Mouse (Mus musculus) CD4-positive, CD25-positive, alpha-beta regulatory T cell (primary cell): ENCODE results near the gene Olfr1480. TPM values are rescaled to one million over a fixed set of nuclear protein-coding genes. Genes with fewer than 3 reads are reported as not detected.

Experiments
- polyA plus RNA-seq: library from polyadenylated mRNA; unstranded; fragments of 100-300 nt; shearing (Covaris generic); gene quantifications from one replicate; pipeline ENCODE4 v1.2.1, GENCODE M21; 2017

Gene Olfr1480
- not detected for polyA plus RNA-seq

DNA sequence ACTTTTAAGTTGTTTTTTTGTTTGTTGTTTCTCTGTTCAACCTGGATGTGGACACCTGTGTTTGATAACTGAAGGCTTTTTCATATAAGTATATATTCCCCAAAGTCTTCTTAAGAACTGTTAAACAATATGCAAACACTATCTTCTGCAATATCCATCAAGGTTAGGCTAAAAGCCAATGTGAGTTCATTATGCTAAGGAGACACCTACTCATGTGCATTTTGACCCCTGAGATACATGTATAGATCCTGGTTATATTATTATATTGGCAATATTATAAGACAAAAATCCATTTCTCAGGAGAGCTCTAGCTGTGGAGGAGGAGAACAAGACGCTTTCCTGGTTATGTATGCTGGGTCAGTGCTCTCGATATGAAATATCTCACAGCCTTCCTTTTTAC, at the start of gene Olfr1480:
TSS of gene Olfr1480 (plus strand) at position 301 of the 400 bp plus-strand sequence.

DNA sequence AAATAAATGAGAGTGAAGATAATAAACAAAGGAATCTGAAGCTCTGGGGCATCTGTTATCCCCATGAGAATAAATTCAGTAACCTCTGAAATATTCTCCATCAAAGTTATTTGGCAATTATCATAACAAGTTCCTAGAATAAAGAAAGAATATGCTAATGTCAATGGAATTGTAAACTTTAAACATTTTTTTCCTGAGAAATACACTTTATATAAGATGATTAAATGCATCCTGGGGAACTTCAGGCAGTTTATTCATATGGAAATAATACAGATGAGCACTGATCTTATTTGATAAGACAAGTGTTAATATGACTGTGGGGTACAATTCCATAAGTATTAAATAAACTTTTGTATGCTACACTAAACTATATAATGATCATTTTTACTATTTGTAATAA, 47.6 kb upstream of the Olfr1480 start, which contains the start of gene Olfr1475:
TSS of gene Olfr1475 (minus strand) at position 101 of the 400 bp plus-strand sequence.

DNA sequence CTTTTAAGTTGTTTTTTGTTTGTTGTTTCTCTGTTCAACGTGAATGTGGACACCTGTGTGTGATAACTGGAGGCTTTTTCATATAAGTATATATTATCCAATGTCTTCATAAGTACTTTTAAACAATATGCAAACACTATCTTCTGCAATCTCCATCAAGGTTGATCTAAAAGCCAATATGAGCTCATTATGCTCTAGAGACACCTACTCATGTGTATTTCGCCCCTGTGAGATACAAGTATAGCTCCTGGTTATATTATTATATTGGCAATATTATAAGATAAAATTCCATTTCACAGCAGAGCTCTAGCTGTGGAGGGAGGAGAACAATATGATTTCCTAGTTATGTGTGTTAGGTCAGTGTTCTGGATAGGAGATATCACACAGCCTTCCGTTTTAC, 27.5 kb upstream of the Olfr1480 start, which contains the start of gene Olfr1477:
TSS of gene Olfr1477 (plus strand) at position 301 of the 400 bp plus-strand sequence.

Other genes with a start within 250 kb of the Olfr1480 start
- not detected for gene Olfr1465, start 212.4 kb upstream of the Olfr1480 start, polyA plus RNA-seq
- gene Olfr1466, start 189.1 kb upstream of the Olfr1480 start, polyA plus RNA-seq: not detected
- gene Olfr1467, start 165.7 kb upstream of the Olfr1480 start, polyA plus RNA-seq: 0.05 TPM
- 0.25 TPM for gene Olfr1469, start 120.1 kb upstream of the Olfr1480 start, polyA plus RNA-seq
- not detected for gene Olfr1471, start 84.5 kb upstream of the Olfr1480 start, polyA plus RNA-seq
- gene Olfr1472, start 71.8 kb upstream of the Olfr1480 start, polyA plus RNA-seq: not detected
- not detected for gene Olfr1474, start 58.3 kb upstream of the Olfr1480 start, polyA plus RNA-seq
- gene Olfr1475, start 47.7 kb upstream of the Olfr1480 start, polyA plus RNA-seq: not detected
- 0.20 TPM for gene Olfr1477, start 27.4 kb upstream of the Olfr1480 start, polyA plus RNA-seq
- 0.06 TPM for gene Olfr1484, start 55.6 kb downstream of the Olfr1480 start, polyA plus RNA-seq
- gene Olfr1487, start 89.5 kb downstream of the Olfr1480 start, polyA plus RNA-seq: not detected
- gene Olfr1489, start 103.7 kb downstream of the Olfr1480 start, polyA plus RNA-seq: 0.04 TPM
- gene Olfr1490, start 123.2 kb downstream of the Olfr1480 start, polyA plus RNA-seq: not detected
- not detected for gene Olfr1491, start 169.4 kb downstream of the Olfr1480 start, polyA plus RNA-seq
- 0.10 TPM for gene Olfr1493-ps1, start 195.4 kb downstream of the Olfr1480 start, polyA plus RNA-seq
- gene Olfr1494, start 211.8 kb downstream of the Olfr1480 start, polyA plus RNA-seq: not detected
- not detected for gene Olfr1495, start 236.7 kb downstream of the Olfr1480 start, polyA plus RNA-seq
- not detected for gene Olfr1496, start 250.0 kb downstream of the Olfr1480 start, polyA plus RNA-seq